Mouse (Mus musculus): Measurements from ENCODE around the gene 4921517D22Rik.
"Not testable (repeated sequence)": the region's sequence is repeated elsewhere in the genome, so short reads cannot be mapped to it uniquely, and the experiment has no call there.

DNA sequence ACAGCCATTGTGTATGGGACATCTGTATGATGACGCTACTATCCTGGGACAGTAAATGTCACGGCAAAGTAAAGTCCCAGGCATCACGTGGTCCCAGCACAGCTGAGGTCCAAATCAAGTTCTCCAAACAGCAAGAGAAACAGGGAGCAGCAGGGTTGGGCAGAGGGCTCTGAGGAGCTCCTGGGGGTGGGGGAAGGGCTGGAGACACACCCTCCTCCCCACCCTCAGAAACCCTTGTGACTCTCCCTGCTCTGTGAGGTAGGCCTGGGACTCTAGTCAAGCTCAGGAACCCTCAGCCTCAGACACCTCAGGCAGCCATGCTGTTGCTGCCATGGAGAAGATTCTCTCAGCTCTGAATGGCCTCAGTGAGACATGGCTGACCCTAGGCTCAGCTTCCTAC, 18.1 kb upstream of the 4921517D22Rik start, which contains the start of gene Spata31d1b:
- TF ChIP-seq CTCF (IDR thresholded peaks at IDR 0.05; ENCODE audit: extremely low read depth, insufficient read length, insufficient replicate concordance, low read depth, low read length); POLR2A (IDR thresholded peaks at IDR 0.05; ENCODE audit: low read depth, low read length): not testable (repeated sequence)
